ENCODE assay signal across 1 mouse cellular context in the genomic region with DNA sequence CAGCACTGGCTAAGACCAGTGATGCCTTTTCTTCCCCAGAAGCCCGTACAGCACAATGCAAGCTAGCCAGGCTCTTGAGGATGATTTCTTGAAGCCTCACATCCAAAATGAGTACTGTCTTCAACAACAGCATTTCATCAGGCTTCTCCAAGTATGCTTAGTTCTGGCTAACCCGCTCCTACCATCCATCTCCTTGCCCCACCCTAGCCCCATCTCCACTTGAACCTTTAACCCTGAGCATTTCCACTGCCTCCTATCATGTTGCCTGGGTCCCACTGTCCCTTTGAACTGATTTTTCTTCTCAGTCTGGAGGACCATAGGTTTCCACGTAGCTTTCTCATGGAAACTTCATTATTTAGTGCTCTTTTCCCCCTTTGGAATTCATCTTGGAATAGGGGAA.
TF ChIP-seq lines count a peak whose summit lies in the region.

No protein-coding gene starts in this region.

TF ChIP-seq in MEL, 35 proteins besides CTCF, POLR2A, EP300 and RAD21 (continued from another document):
- TF ChIP-seq BHLHE40 (IDR thresholded peaks at IDR 0.05; ENCODE audit: borderline replicate concordance, low read depth, low read length) (no peak), ZNF384 (IDR thresholded peaks at IDR 0.05; ENCODE audit: low read depth, low read length) (no peak), USF1 (IDR thresholded peaks at IDR 0.05; ENCODE audit: low read depth, low read length) (no peak)
